Mouse (Mus musculus) kidney, postnatal 0 days (tissue): ENCODE measurements around the gene Nanp. TPM values are rescaled to one million over a fixed set of nuclear protein-coding genes. Genes with fewer than 3 reads are reported as not detected.
A peak's percentile ranks its signal among the peaks of the same experiment; 100 is the strongest.

Experiments used
- ATAC-seq: fragments of 200-750 bp; cut with Nextera tagmentation; replicated peaks from 2 replicates; pipeline ENCODE4 v1.8.0; 2017; ENCODE audit warnings: low read depth, moderate number of reproducible peaks, moderate TSS enrichment, moderate library complexity; ENCODE audit not compliant: low FRiP score
- DNase-seq: peaks from one replicate; pipeline ENCODE4 v3.0.0-alpha.2; 2016; ENCODE audit warnings: low spot score
- H3K27ac ChIP-seq: fragments of 300-500 bp; sonication (generic); 2 replicates; pipeline ENCODE4 v1.5.1; 2014; ENCODE audit warnings: mild to moderate bottlenecking
- H3K27me3 ChIP-seq: fragments of 300-500 bp; sonication (generic); 2 replicates; pipeline ENCODE4 v1.6.1; 2014; ENCODE audit warnings: low read length, mixed read lengths; ENCODE audit not compliant: insufficient read depth
- H3K36me3 ChIP-seq: fragments of 300-500 bp; sonication (generic); 2 replicates; pipeline ENCODE4 v1.6.1; 2014; ENCODE audit warnings: low read length, mixed read lengths; ENCODE audit not compliant: insufficient read depth
- H3K4me1 ChIP-seq: fragments of 300-500 bp; sonication (generic); replicated peaks from 2 replicates; pipeline ENCODE4 v1.6.1; 2014; ENCODE audit warnings: antibody characterized with exemption, low read length, mixed read lengths; ENCODE audit not compliant: insufficient read depth
- H3K4me2 ChIP-seq: fragments of 300-500 bp; sonication (generic); 2 replicates; pipeline ENCODE4 v1.6.1; 2014; ENCODE audit warnings: mild to moderate bottlenecking, low read length, moderate library complexity, mixed read lengths
- H3K4me3 ChIP-seq: fragments of 300-500 bp; sonication (generic); replicated peaks from 2 replicates; pipeline ENCODE4 v1.5.1; 2014; ENCODE audit warnings: low read depth, low read length
- H3K9ac ChIP-seq: fragments of 300-500 bp; sonication (generic); 2 replicates; pipeline ENCODE4 v1.6.1; 2014; ENCODE audit warnings: low read depth, low read length
- H3K9me3 ChIP-seq: fragments of 300-500 bp; sonication (generic); replicated peaks from 2 replicates; pipeline ENCODE4 v1.6.1; 2016; ENCODE audit warnings: low read length, inconsistent platforms, mixed read lengths
- CTCF ChIP-seq: IDR thresholded peaks from 2 replicates; pipeline ENCODE4 v1.5.1; 2016; ENCODE audit warnings: antibody characterized with exemption, low read depth, mild to moderate bottlenecking, moderate library complexity
- WGBS: fragments of 180-500 bp; shearing (Covaris S2); extraction: QIAGEN DNeasy Blood & Tissue Kit; methylation state at CpG from one replicate; pipeline ENCODE4 v1.1.7; 2014; 5-methylcytosine and 5-hydroxymethylcytosine counted together
- polyA plus RNA-seq: library from polyadenylated mRNA; unstranded; fragments of >200 nt; fragmentation: Nextera tagmentation; extraction: Ambion mirVana; gene quantifications from 2 replicates; pipeline ENCODE4 v1.2.1, GENCODE M21; 2015

Gene Nanp
- 46.3 and 48.1 TPM in 2 replicates for polyA plus RNA-seq

GRCm38 (mm10) chr2:151039232-151039695 is at the start of gene Nanp, which contains the start of gene Ninl:
TSS of gene Nanp (minus strand) at chr2:151039398.
TSS of gene Ninl (minus strand) at chr2:151039382.
- peak within 1 kb of the TSS; percentile 92 for H3K4me2 ChIP-seq
- peak within 1 kb of the TSS; percentile 74 for H3K27ac ChIP-seq
- H3K4me1 ChIP-seq, result 0 out of 2 replicates have a peak, but pooled peaks cover 7% of the 10 kb centered on the region
- ATAC-seq (peak; percentile 95), DNase-seq (peak; percentile 96)
- H3K9ac ChIP-seq, result peak within 1 kb of the TSS; percentile 97
- WGBS, result under 1% methylated on average over 34 of the region's 34 CpGs
- H3K36me3 ChIP-seq, result no peaks in the 10 kb centered on the region
- H3K9me3 ChIP-seq, result no peaks in the 10 kb centered on the region
- peak within 1 kb of the TSS; percentile 88 for H3K4me3 ChIP-seq
- H3K27me3 ChIP-seq, result no peaks in the 10 kb centered on the region
- no peak for TF ChIP-seq CTCF

GRCm38 (mm10) chr2:151056637-151057036 is 17.4 kb upstream of the Nanp start:
- no peaks in the 10 kb centered on the region for H3K9me3 ChIP-seq
- no peak for ATAC-seq
- no peaks in the 10 kb centered on the region for H3K36me3 ChIP-seq
- no peak overlapping the region for H3K9ac ChIP-seq
- H3K27me3 ChIP-seq, result no peaks in the 10 kb centered on the region
- no peak for DNase-seq
- no peaks in the 10 kb centered on the region for H3K4me1 ChIP-seq
- WGBS, result 85% methylated on average over 1 of the region's 1 CpGs
- no peak for TF ChIP-seq CTCF
- H3K4me3 ChIP-seq, result no peak overlapping the region
- H3K27ac ChIP-seq, result no peak overlapping the region
- H3K4me2 ChIP-seq, result no peak overlapping the region

GRCm38 (mm10) chr2:151040411-151040810 is 1.2 kb upstream of the Nanp start:
- H3K4me3 ChIP-seq, result no peak overlapping the region
- H3K4me1 ChIP-seq, result 0 out of 2 replicates have a peak, but pooled peaks cover 7% of the 10 kb centered on the region
- H3K27ac ChIP-seq, result no peak overlapping the region
- TF ChIP-seq CTCF, result no peak
- no peak overlapping the region for H3K4me2 ChIP-seq
- H3K27me3 ChIP-seq, result no peaks in the 10 kb centered on the region
- no peaks in the 10 kb centered on the region for H3K9me3 ChIP-seq
- DNase-seq (no peak), ATAC-seq (no peak)
- WGBS, result 92% methylated on average over 1 of the region's 1 CpGs
- no peaks in the 10 kb centered on the region for H3K36me3 ChIP-seq
- H3K9ac ChIP-seq, result no peak overlapping the region

- 0 out of 2 replicates have a peak, but pooled peaks have one; percentile 10 for ATAC-seq
- TF ChIP-seq CTCF, result no peak
- H3K9ac ChIP-seq, result peak overlapping the region; percentile 97
- H3K27me3 ChIP-seq, result no peaks in the 10 kb centered on the region
- H3K4me3 ChIP-seq, result peak overlapping the region; percentile 88
- peak overlapping the region; percentile 73 for H3K27ac ChIP-seq
- H3K4me1 ChIP-seq, result 0 out of 2 replicates have a peak, but pooled peaks cover 7% of the 10 kb centered on the region
- DNase-seq, result peak; percentile 4
- H3K9me3 ChIP-seq, result no peaks in the 10 kb centered on the region
- no peaks in the 10 kb centered on the region for H3K36me3 ChIP-seq
- 32% methylated on average over 8 of the region's 8 CpGs for WGBS
- peak overlapping the region; percentile 92 for H3K4me2 ChIP-seq
These were observed 528 bp upstream of the Nanp start for GRCm38 (mm10) chr2:151039726-151040125.

GRCm38 (mm10) chr2:151038811-151039222 is 381 bp downstream of the Nanp start:
- no peaks in the 10 kb centered on the region for H3K36me3 ChIP-seq
- H3K9ac ChIP-seq, result peak overlapping the region; percentile 97
- WGBS, result under 1% methylated on average over 30 of the region's 30 CpGs
- DNase-seq (peak; percentile 60), ATAC-seq (no peak; the same call in 1 of the 2 replicates)
- no peak for TF ChIP-seq CTCF
- 0 out of 2 replicates have a peak, but pooled peaks cover 7% of the 10 kb centered on the region for H3K4me1 ChIP-seq
- no peaks in the 10 kb centered on the region for H3K9me3 ChIP-seq
- no peaks in the 10 kb centered on the region for H3K27me3 ChIP-seq
- peak overlapping the region; percentile 74 for H3K27ac ChIP-seq
- peak overlapping the region; percentile 92 for H3K4me2 ChIP-seq
- peak overlapping the region; percentile 88 for H3K4me3 ChIP-seq

GRCm38 (mm10) chr2:151037876-151038552 is 1.2 kb downstream of the Nanp start:
- ATAC-seq (no peak), DNase-seq (no peak)
- H3K36me3 ChIP-seq, result no peaks in the 10 kb centered on the region
- peak overlapping the region; percentile 88 for H3K4me3 ChIP-seq
- peak overlapping the region; percentile 92 for H3K4me2 ChIP-seq
- WGBS, result 46% methylated on average over 18 of the region's 18 CpGs
- H3K9ac ChIP-seq, result peak overlapping the region; percentile 97
- H3K27ac ChIP-seq, result peak overlapping the region; percentile 74; the same call in 1 of the 2 replicates
- no peaks in the 10 kb centered on the region for H3K9me3 ChIP-seq
- 0 out of 2 replicates have a peak, but pooled peaks cover 7% of the 10 kb centered on the region for H3K4me1 ChIP-seq
- H3K27me3 ChIP-seq, result no peaks in the 10 kb centered on the region
- no peak for TF ChIP-seq CTCF
